Mouse (Mus musculus): ENCODE measurements around the gene Trpv5.

Gene Trpv5

GRCm38 (mm10) chr6:41637927-41638506 lies 42.6 kb downstream of the Trpv5 start:
- no peak for DNase-seq

DNA sequence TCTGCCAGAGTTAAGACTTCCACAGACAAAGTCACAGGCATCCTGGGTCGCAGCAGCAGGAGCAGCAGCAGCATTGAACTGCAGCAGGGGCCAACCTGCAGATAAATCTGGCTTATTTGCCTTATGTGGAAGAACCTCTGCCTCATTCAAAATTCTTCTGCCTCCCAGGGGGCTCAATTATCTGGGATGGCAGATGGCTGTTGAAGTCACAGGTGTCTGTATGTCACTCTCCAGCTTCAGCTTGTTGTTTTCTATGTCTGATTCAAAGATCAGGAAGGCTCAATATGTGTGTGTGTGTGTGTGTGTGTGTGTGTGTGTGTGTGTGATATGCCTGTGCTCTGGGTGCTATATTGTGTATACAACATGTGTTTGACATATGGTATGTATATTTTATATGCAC lies 43.2 kb downstream of the Trpv5 start:
- no peak for DNase-seq

DNA sequence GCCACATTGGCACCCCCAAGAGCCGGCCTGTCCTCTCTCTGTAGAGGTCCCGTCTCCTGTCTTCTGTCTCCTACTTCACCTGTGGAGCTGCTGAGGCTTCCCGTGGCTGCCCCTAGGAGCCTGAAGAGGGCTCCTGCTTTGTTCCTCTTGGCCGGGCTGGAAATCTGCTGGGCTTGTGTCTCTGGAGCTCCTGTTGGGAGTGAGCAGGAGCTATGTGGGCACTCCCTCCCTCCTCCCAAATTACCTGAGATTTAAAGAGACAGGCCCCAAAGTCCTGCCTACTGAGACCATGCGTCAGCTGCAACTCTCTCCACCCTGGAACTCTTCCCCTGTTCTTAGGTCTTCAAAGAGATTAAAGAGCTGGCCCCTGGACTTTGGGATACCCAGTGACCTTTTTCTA lies 44.4 kb downstream of the Trpv5 start, which contains the start of gene Trpv6:
Trpv6 (minus strand) TSS at position 228 of the 400 bp plus-strand sequence.
- no peak for DNase-seq

- DNase-seq: no peak
Observed at GRCm38 (mm10) chr6:41635211-41635610, 45.4 kb downstream of the Trpv5 start.

GRCm38 (mm10) chr6:41631549-41631948 lies 49.0 kb downstream of the Trpv5 start:
- DNase-seq: no peak

DNA sequence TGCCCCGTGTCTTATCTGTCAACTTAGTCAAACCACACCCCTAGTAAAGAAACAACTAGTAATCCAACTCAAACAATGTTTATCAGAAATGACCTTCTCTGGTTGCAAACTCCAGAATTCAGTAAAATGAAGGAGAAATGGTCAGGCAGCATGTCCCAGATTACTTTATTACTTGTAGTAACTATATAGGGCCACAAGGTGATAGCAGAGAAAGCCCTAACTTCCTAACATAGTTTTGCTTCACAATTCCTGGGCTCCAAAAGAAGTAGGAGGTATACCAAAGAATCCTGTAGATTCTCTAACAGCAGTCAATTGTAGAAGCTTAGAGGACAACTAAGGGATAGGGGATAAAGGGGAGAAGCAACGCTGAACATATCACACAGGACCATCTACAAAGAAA lies 49.8 kb downstream of the Trpv5 start:
- DNase-seq: no peak

DNA sequence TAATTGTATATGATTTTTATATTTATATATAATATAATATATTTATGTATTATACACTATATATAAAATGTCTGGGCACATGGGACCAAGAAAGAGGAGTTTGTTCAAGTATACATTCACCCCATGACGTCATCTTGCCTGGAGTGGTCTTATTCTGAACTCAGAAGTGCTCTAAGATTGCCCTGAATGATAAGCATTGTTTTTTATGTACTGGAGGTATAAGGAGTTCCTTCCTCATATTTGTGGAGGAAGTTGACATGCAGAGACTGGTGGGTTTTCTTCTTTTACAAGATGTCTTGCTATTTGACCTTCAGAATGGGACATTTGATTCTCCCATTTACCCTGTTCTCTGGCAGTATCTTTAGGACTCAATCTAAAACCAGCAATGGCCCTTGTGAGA lies 52.4 kb downstream of the Trpv5 start:
- no peak for DNase-seq

DNA sequence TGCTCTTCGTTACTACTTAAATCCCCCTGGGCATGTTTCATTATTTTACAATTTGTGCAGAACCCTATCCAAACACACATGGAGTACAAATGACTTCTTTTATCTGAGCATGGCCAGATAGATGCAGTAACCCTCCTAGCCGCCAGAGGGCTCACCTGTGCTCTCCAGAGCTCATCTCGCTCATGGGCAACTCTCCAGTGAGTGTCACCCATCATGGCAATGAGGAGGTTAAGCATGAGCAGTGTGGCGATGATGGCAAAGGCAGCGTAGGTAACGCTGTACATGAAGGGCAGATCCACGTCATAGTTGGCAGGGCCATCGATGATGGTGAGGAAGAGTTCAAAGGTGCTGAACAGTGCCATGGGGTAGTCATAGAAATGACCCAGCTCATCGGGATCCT lies 57.9 kb downstream of the Trpv5 start:
- no peak for DNase-seq

DNA sequence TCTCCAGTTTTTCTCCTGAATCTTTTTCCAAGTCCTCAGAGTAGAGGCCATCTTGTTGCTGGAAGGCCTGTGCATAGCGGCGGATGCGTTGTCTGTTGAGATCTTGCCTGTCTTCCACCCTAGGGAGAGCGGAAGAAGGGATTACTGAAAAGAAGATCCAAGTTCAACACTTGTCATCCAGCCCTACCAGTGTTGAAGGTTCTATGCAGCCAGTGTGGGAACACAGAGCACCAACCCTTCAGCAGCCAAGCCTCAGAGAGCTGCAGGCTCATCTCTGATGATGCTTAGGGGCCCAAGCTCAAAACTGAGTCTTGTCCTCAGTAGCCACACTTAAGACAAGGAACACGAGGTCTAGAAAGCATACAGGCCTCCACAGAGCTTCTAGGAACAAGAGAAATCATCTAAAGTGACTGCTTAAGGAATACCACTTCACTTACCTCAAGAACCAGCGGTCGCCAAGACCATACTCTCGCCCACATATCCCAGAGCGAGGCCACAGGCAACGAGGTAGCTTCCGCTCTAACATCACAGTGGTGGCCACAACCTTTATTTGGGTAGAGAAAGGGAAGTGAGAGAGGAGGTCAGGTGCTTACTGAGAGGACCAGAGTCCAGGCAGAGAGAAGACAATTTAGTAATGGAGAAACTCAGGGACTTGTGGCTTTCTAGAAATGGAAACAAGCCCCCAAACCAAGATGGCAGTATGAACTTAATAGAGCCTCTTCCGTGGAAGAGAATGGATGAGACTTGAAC lies 59.2 kb downstream of the Trpv5 start:
- DNase-seq: no peak

- DNase-seq: no peak
Observed at GRCm38 (mm10) chr6:41620173-41620798, 60.3 kb downstream of the Trpv5 start.

DNA sequence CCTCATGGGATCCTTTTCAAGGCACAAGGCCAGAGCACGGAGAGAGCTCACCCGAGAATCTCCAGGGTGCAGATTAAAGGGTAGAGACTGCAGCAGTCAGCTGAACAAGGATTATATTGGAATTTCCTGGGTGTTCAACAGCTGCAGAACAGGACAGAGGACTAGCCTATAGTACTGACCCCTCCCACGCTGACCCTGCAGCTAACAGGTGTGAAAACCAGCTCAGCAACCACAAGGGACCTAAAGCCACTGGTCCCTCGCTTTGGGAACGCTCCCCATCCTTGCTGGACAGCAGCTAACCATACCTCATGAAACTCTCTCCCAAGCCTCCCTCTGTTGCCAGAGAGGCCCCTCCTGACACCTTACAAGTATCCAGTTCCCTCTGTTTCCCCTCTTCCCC lies 72.9 kb downstream of the Trpv5 start:
- DNase-seq: no peak

- no peak for DNase-seq
Observed at GRCm38 (mm10) chr6:41606214-41606613, 74.4 kb downstream of the Trpv5 start.

DNA sequence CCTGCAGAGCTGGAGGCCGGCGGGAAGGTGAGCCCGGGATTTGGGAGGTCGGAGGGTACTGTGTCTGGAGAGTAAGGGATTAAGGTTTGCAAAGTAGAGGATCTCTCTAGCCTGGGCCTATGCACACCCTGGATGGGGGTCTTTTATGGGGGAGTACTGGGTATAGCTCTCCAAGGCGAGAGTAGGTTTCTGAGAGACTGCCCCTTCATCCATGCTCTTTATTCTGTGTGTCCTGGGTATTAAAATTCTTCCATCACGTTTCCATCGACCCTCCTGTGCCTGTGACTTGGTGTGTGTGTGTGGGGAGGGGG lies 74.8 kb downstream of the Trpv5 start:
- DNase-seq: no peak

DNA sequence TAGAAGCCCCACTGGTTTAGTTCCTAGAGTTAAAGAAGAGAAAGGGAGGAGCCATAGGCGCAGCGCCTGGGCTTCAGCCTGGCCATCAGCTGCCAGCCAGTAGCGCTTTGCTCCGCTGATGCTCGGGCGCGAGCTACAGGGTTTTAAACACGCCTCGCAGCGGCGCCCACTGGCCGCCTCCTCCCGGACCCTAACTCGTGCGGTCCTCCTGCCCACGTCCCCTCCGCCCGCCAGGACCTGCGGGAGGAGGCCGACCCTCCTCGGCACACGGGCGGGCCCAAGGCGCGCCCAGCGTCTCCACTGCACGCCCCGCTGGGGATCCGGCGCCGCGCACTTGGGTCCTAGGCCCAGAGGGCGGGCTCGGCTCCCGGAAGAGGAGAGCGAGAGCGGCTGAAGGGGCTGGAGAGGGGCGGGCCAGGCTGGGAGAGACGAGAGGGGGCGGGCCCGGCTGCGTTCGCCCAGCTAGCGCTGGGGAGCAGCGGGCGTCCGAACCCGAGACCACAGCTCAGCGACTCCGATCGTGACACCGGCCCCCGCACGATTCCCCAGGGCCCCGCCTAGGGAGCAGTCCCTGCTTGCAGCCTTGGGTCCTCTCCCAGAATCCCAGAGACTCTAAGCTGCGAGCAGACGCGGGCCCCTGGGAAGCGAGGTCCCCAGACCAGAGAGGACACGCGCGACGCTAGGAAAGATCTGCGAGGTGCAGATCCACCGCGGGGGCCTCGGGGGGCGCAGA lies 75.3 kb downstream of the Trpv5 start, which contains the start of gene Ephb6:
Ephb6 (plus strand) TSS at position 422 of the 733 bp plus-strand sequence.
- DNase-seq: no peak

GRCm38 (mm10) chr6:41604401-41605050 lies 76.0 kb downstream of the Trpv5 start:
- no peak for DNase-seq
